Mouse (Mus musculus): ENCODE results near the gene Fam155a. TPM values are rescaled to one million over a fixed set of nuclear protein-coding genes. Genes with fewer than 3 reads are reported as not detected.
A peak's percentile ranks its signal among the peaks of the same experiment; 100 is the strongest.

Fam155a gene
- polyA plus RNA-seq, 2 experiments = 1.1 to 2.1 TPM

DNA sequence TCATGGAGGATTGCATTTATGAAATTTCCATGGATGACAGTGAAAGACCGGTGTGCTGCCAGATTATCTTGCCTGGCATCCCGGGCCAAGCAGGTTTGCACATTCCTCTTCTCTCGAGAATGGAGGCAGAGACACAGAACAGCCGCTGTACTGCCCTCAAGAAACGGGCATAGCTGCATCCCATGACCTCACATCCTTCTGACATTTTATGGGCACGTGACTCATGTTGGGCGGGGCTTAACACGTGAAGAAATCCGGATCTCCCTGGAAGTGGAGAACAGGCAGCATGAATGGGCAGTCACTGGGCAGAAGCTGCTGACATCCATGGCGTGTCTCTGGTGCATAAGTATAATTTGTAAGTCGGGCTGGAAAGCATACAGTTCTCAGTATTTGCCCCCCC lies 29.0 kb upstream of the Fam155a start:
- Histone ChIP-seq H3K9me3 (ENCODE audit: control insufficient read depth, low read length) (no peaks in the 10 kb centered on the region), H3K4me3 (replicated peaks; ENCODE audit: low read length) (no peak overlapping the region), H3K4me1 (ENCODE audit: control insufficient read depth, insufficient read depth, low read length) (0 out of 2 replicates have a peak, but pooled peaks cover 3% of the 10 kb centered on the region), H3K27ac (replicated peaks; ENCODE audit: low read depth, low read length) (no peak overlapping the region), H3K27me3 (ENCODE audit: control insufficient read depth, insufficient read depth, low read length) (no peaks in the 10 kb centered on the region), H3K4me2 (replicated peaks; ENCODE audit: low read depth, low read length, severe bottlenecking) (peak overlapping the region; percentile 17; the same call in 1 of the 2 replicates), H3K36me3 (ENCODE audit: control insufficient read depth, insufficient read depth, low read length) (no peaks in the 10 kb centered on the region), H3K9ac (ENCODE audit: low read depth, low read length, severe bottlenecking) (no peak overlapping the region)
- ATAC-seq (ENCODE audit: low FRiP score, low read depth) = no peak
- TF ChIP-seq POLR2A (IDR thresholded peaks at IDR 0.05; ENCODE audit: borderline replicate concordance, extremely low read depth, insufficient read depth, insufficient read length) = no peak
- 59% methylated on average over 11 of the region's 11 CpGs for WGBS
- no peak for DNase-seq (ENCODE audit: low spot score)

DNA sequence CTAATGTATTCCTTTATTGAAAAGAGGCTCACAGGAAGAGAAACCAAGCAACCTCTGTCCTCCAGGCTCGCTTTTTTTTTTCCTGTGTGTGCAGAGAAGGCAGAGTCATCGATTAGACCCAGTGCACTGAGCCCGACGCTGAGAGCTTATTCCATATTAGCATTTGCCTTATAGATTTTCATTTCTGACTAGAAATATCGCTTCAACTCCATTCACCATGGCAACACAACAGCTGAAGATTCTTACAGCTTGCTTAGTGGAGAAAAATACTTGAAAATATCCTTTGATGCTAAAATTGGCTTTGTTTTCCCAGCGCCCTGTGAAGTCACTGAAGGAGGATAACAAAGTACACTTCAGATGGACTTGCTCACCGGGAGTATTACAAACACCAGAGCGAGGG lies 26.6 kb upstream of the Fam155a start:
- no peaks in the 10 kb centered on the region for H3K36me3 ChIP-seq (ENCODE audit: control insufficient read depth, insufficient read depth, low read length)
- H3K4me3 ChIP-seq (replicated peaks; ENCODE audit: low read length) = no peak overlapping the region
- no peak for ATAC-seq (ENCODE audit: low FRiP score, low read depth)
- 0 out of 2 replicates have a peak, but pooled peaks cover 3% of the 10 kb centered on the region for H3K4me1 ChIP-seq (ENCODE audit: control insufficient read depth, insufficient read depth, low read length)
- H3K9me3 ChIP-seq (ENCODE audit: control insufficient read depth, low read length) = no peaks in the 10 kb centered on the region
- no peak overlapping the region for H3K27ac ChIP-seq (replicated peaks; ENCODE audit: low read depth, low read length)
- no peak for DNase-seq (ENCODE audit: low spot score)
- TF ChIP-seq POLR2A (IDR thresholded peaks at IDR 0.05; ENCODE audit: borderline replicate concordance, extremely low read depth, insufficient read depth, insufficient read length) = no peak
- H3K9ac ChIP-seq (ENCODE audit: low read depth, low read length, severe bottlenecking) = no peak overlapping the region
- H3K4me2 ChIP-seq (replicated peaks; ENCODE audit: low read depth, low read length, severe bottlenecking) = no peak overlapping the region
- no peaks in the 10 kb centered on the region for H3K27me3 ChIP-seq (ENCODE audit: control insufficient read depth, insufficient read depth, low read length)
- WGBS = 82% methylated on average over 8 of the region's 8 CpGs

DNA sequence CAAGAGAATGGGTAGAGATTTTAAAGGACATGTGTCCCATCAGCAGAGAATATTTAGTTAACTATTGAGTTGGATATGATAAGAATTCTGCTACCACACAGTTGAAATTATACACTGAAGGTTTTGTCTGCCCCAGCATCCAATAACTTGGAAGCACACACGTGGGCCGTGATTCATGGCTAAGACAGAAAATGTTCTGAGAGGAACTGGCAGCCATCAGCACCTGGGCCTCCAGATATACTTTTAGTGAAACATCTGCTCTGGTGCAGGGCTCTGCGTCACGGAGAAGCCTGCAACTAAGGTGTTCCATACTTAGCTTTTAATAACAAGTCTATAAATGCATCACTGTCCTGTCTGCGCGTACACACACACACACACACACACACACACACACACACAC lies 24.8 kb upstream of the Fam155a start:
- TF ChIP-seq POLR2A (IDR thresholded peaks at IDR 0.05; ENCODE audit: borderline replicate concordance, extremely low read depth, insufficient read depth, insufficient read length) = no peak
- Histone ChIP-seq H3K4me3 (replicated peaks; ENCODE audit: low read length) (no peak overlapping the region), H3K36me3 (ENCODE audit: control insufficient read depth, insufficient read depth, low read length) (no peaks in the 10 kb centered on the region), H3K9me3 (ENCODE audit: control insufficient read depth, low read length) (no peaks in the 10 kb centered on the region), H3K4me1 (ENCODE audit: control insufficient read depth, insufficient read depth, low read length) (0 out of 2 replicates have a peak, but pooled peaks cover under 1% of the 10 kb centered on the region), H3K9ac (ENCODE audit: low read depth, low read length, severe bottlenecking) (no peak overlapping the region), H3K27ac (replicated peaks; ENCODE audit: low read depth, low read length) (no peak overlapping the region), H3K27me3 (ENCODE audit: control insufficient read depth, insufficient read depth, low read length) (no peaks in the 10 kb centered on the region), H3K4me2 (replicated peaks; ENCODE audit: low read depth, low read length, severe bottlenecking) (no peak overlapping the region)
- ATAC-seq (ENCODE audit: low FRiP score, low read depth) (no peak), DNase-seq (ENCODE audit: low spot score) (no peak)
- WGBS = 79% methylated on average over 6 of the region's 6 CpGs

DNA sequence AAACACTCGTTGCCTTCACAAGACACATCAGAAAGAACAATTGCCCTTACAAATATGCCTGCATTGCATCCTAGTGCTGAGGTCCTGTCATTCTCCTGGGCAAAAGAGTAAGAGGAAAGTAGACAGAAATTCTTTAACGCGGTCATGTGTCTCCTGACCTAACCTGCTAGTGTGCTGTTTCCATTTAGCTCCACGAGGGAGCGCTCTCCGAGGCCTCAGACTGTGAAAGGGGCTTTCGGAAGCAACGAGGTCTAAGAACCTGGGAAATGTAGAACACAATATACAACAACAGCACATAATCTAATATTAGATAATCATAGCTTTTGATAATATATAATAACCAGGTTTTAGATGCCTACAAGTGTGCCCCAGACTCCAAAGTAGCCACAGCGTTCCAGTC lies 22.4 kb upstream of the Fam155a start:
- DNase-seq (ENCODE audit: low spot score) (no peak), ATAC-seq (ENCODE audit: low FRiP score, low read depth) (no peak)
- H3K4me3 ChIP-seq (replicated peaks; ENCODE audit: low read length) = no peak overlapping the region
- no peak for TF ChIP-seq POLR2A (IDR thresholded peaks at IDR 0.05; ENCODE audit: borderline replicate concordance, extremely low read depth, insufficient read depth, insufficient read length)
- H3K4me2 ChIP-seq (replicated peaks; ENCODE audit: low read depth, low read length, severe bottlenecking) = no peak overlapping the region
- no peak overlapping the region for H3K9ac ChIP-seq (ENCODE audit: low read depth, low read length, severe bottlenecking)
- no peaks in the 10 kb centered on the region for H3K27me3 ChIP-seq (ENCODE audit: control insufficient read depth, insufficient read depth, low read length)
- H3K9me3 ChIP-seq (ENCODE audit: control insufficient read depth, low read length) = no peaks in the 10 kb centered on the region
- no peaks in the 10 kb centered on the region for H3K4me1 ChIP-seq (ENCODE audit: control insufficient read depth, insufficient read depth, low read length)
- no peak overlapping the region for H3K27ac ChIP-seq (replicated peaks; ENCODE audit: low read depth, low read length)
- WGBS = 55% methylated on average over 9 of the region's 9 CpGs
- no peaks in the 10 kb centered on the region for H3K36me3 ChIP-seq (ENCODE audit: control insufficient read depth, insufficient read depth, low read length)

DNA sequence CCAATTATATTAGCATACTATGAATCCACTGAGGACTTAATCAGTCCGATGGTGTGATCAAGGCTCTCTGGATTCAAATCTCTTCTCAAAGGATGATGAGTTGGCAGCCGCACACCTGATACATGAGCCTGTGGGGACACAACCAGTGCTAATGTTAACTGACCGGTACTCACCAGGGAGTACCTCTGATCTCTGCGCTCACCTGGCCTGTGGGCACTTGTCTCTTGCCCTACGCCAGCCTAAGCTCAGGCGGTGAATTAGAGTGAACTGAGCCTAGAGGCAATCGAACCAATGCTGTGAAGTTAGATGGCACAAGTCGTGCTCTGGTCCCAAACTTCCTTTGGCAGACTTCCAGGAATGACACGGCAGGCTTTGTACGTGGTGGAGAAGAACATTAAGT lies 9.4 kb upstream of the Fam155a start:
- no peak for ATAC-seq (ENCODE audit: low FRiP score, low read depth)
- no peaks in the 10 kb centered on the region for H3K9me3 ChIP-seq (ENCODE audit: control insufficient read depth, low read length)
- H3K4me1 ChIP-seq (ENCODE audit: control insufficient read depth, insufficient read depth, low read length) = no peaks in the 10 kb centered on the region
- WGBS = 75% methylated on average over 10 of the region's 10 CpGs
- TF ChIP-seq POLR2A (IDR thresholded peaks at IDR 0.05; ENCODE audit: borderline replicate concordance, extremely low read depth, insufficient read depth, insufficient read length) = no peak
- DNase-seq (ENCODE audit: low spot score) = no peak
- no peak overlapping the region for H3K27ac ChIP-seq (replicated peaks; ENCODE audit: low read depth, low read length)
- H3K9ac ChIP-seq (ENCODE audit: low read depth, low read length, severe bottlenecking) = no peak overlapping the region
- H3K4me2 ChIP-seq (replicated peaks; ENCODE audit: low read depth, low read length, severe bottlenecking) = no peak overlapping the region
- H3K4me3 ChIP-seq (replicated peaks; ENCODE audit: low read length) = no peak overlapping the region
- H3K36me3 ChIP-seq (ENCODE audit: control insufficient read depth, insufficient read depth, low read length) = no peaks in the 10 kb centered on the region
- H3K27me3 ChIP-seq (ENCODE audit: control insufficient read depth, insufficient read depth, low read length) = peaks cover 6% of the 10 kb centered on the region; the same call in 1 of the 2 replicates

DNA sequence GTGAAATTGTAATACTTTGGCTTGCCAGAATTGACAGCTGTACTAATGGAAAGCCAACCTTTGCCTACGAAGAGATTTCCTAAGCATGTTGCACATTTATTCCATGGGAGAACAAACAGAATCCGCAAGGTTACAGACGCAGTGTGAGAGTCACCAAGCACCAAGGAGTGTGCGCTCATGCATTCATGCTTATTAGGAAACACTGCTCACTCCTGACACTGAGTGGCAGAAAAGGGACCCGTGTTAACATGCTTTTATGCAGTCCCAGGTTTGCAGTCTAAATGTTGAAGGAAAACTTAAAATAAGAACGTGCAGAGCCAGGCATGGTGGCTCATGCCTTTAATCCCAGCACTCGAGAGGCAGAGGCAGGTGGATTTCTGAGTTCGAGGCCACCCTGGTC lies 7.2 kb upstream of the Fam155a start:
- TF ChIP-seq POLR2A (IDR thresholded peaks at IDR 0.05; ENCODE audit: borderline replicate concordance, extremely low read depth, insufficient read depth, insufficient read length) = no peak
- peaks cover 18% of the 10 kb centered on the region; the same call in 1 of the 2 replicates for H3K27me3 ChIP-seq (ENCODE audit: control insufficient read depth, insufficient read depth, low read length)
- no peak for ATAC-seq (ENCODE audit: low FRiP score, low read depth)
- no peaks in the 10 kb centered on the region for H3K9me3 ChIP-seq (ENCODE audit: control insufficient read depth, low read length)
- no peaks in the 10 kb centered on the region for H3K36me3 ChIP-seq (ENCODE audit: control insufficient read depth, insufficient read depth, low read length)
- no peak overlapping the region for H3K27ac ChIP-seq (replicated peaks; ENCODE audit: low read depth, low read length)
- H3K4me3 ChIP-seq (replicated peaks; ENCODE audit: low read length) = no peak overlapping the region
- 83% methylated on average over 8 of the region's 8 CpGs for WGBS
- H3K9ac ChIP-seq (ENCODE audit: low read depth, low read length, severe bottlenecking) = no peak overlapping the region
- no peak for DNase-seq (ENCODE audit: low spot score)
- H3K4me2 ChIP-seq (replicated peaks; ENCODE audit: low read depth, low read length, severe bottlenecking) = no peak overlapping the region
- H3K4me1 ChIP-seq (ENCODE audit: control insufficient read depth, insufficient read depth, low read length) = no peaks in the 10 kb centered on the region
